Mouse (Mus musculus) heart, embryonic 14.5 days (tissue): ENCODE results near the gene Ifit1. TPM values are rescaled to one million over a fixed set of nuclear protein-coding genes. Genes with fewer than 3 reads are reported as not detected.

Source experiments
- ATAC-seq: fragments of 200-750 bp; cut with Nextera tagmentation; 2 replicates; pipeline ENCODE4 v1.8.0; 2017; ENCODE audit warnings: low read depth, moderate TSS enrichment; ENCODE audit not compliant: insufficient number of reproducible peaks, insufficient read depth, low FRiP score
- H3K27ac ChIP-seq, 2 experiments: fragments of 200-500 bp in 1 of 2; fragments of 300-500 bp in 1 of 2; sonication (generic) in 1 of 2; replicated peaks in 1 of 2; 2 replicates each; pipeline ENCODE4 v1.5.1; 2012 to 2014; ENCODE audit warnings: low read depth in 2 of 2, low read length in 2 of 2, control low read depth in 1 of 2, mild to moderate bottlenecking in 1 of 2, mixed read lengths in 1 of 2; ENCODE audit not compliant: control insufficient read depth in 1 of 2, insufficient read depth in 1 of 2
- H3K27me3 ChIP-seq: fragments of 300-500 bp; sonication (generic); 2 replicates; pipeline ENCODE4 v1.6.1; 2014; ENCODE audit warnings: mild to moderate bottlenecking, low read length, control low read depth; ENCODE audit not compliant: control insufficient read depth, insufficient read depth
- H3K36me3 ChIP-seq: fragments of 300-500 bp; sonication (generic); 2 replicates; pipeline ENCODE4 v1.6.1; 2014; ENCODE audit warnings: mild to moderate bottlenecking, control low read depth, low read length, mixed read lengths; ENCODE audit not compliant: control insufficient read depth, insufficient read depth
- H3K4me1 ChIP-seq, 2 experiments: fragments of 200-500 bp in 1 of 2; fragments of 300-500 bp in 1 of 2; sonication (generic) in 1 of 2; 2 replicates each; pipeline ENCODE4 v1.6.1; 2012 to 2014; ENCODE audit warnings: low read length in 2 of 2, control low read depth in 1 of 2, mixed read lengths in 1 of 2; ENCODE audit not compliant: control insufficient read depth in 2 of 2, insufficient read depth in 2 of 2
- H3K4me2 ChIP-seq: fragments of 300-500 bp; sonication (generic); 2 replicates; pipeline ENCODE4 v1.6.1; 2014; ENCODE audit warnings: mild to moderate bottlenecking, low read length
- H3K4me3 ChIP-seq, 2 experiments: fragments of 200-500 bp in 1 of 2; fragments of 300-500 bp in 1 of 2; sonication (generic) in 1 of 2; 2 replicates each; pipeline ENCODE4 v1.5.1; 2012 to 2014; ENCODE audit warnings: low read length in 2 of 2, mild to moderate bottlenecking in 2 of 2, control low read depth in 1 of 2, low read depth in 1 of 2, moderate library complexity in 1 of 2; ENCODE audit not compliant: control insufficient read depth in 1 of 2, insufficient read depth in 1 of 2
- H3K9ac ChIP-seq: fragments of 300-500 bp; sonication (generic); 2 replicates; pipeline ENCODE4 v1.6.1; 2014; ENCODE audit warnings: mild to moderate bottlenecking, low read length
- H3K9me3 ChIP-seq: fragments of 300-500 bp; sonication (generic); 2 replicates; pipeline ENCODE4 v1.6.1; 2016; ENCODE audit warnings: low read length, control low read depth; ENCODE audit not compliant: control insufficient read depth
- WGBS: fragments of 180-500 bp; shearing (Covaris S2); extraction: QIAGEN DNeasy Blood & Tissue Kit; methylation state at CpG from one replicate; pipeline ENCODE4 v1.1.7; 2014; 5-methylcytosine and 5-hydroxymethylcytosine counted together
- polyA plus RNA-seq: library from polyadenylated mRNA; unstranded; fragments of >200 nt; fragmentation: Nextera tagmentation; extraction: Ambion mirVana; gene quantifications from 2 replicates; pipeline ENCODE4 v1.2.1, GENCODE M21; 2014

Ifit1 gene
- polyA plus RNA-seq, 1 experiment from 2014 or later: 0.43 TPM

GRCm38 (mm10) chr19:34656511-34657298 is 16.0 kb downstream of the Ifit1 start:
- H3K4me1 ChIP-seq: peaks cover 0 to 12% of the 10 kb centered on the region in 2 experiments; a peak in 3 of 4 replicates
- no peak overlapping the region for H3K4me3 ChIP-seq
- ATAC-seq: peak; percentile 35; the same call in 1 of the 2 replicates
- no peak overlapping the region for H3K9ac ChIP-seq
- 7% methylated on average over 2 of the region's 2 CpGs for WGBS
- H3K4me2 ChIP-seq: no peak overlapping the region
- no peaks in the 10 kb centered on the region for H3K9me3 ChIP-seq
- no peaks in the 10 kb centered on the region for H3K27me3 ChIP-seq
- H3K36me3 ChIP-seq: no peaks in the 10 kb centered on the region
- no peak overlapping the region for H3K27ac ChIP-seq

- Histone ChIP-seq H3K4me2 (peak overlapping the region; percentile 67), H3K27me3 (no peaks in the 10 kb centered on the region), H3K9ac (peak overlapping the region; percentile 62), H3K27ac (peak overlapping the region; percentile 34 to 68; a peak in 3 of 4 replicates), H3K4me3 (peak overlapping the region; percentile 44 to 50), H3K4me1 (peaks cover 0 to 9% of the 10 kb centered on the region in 2 experiments; a peak in 2 of 4 replicates), H3K9me3 (no peaks in the 10 kb centered on the region), H3K36me3 (no peaks in the 10 kb centered on the region)
- 7% methylated on average over 13 of the region's 13 CpGs for WGBS
- peak; percentile 93 for ATAC-seq
Observed at GRCm38 (mm10) chr19:34662067-34662507, 21.4 kb downstream of the Ifit1 start.

GRCm38 (mm10) chr19:34662740-34663139 is 22.1 kb downstream of the Ifit1 start:
- Histone ChIP-seq H3K4me2 (peak overlapping the region; percentile 67), H3K4me1 (peaks cover 0 to 8% of the 10 kb centered on the region in 2 experiments; a peak in 2 of 4 replicates), H3K36me3 (no peaks in the 10 kb centered on the region), H3K9ac (peak overlapping the region; percentile 62), H3K27ac (peak overlapping the region in 1 of 2 experiments; percentile 68; a peak in 2 of 4 replicates), H3K9me3 (no peaks in the 10 kb centered on the region), H3K27me3 (no peaks in the 10 kb centered on the region), H3K4me3 (no peak overlapping the region)
- no peak for ATAC-seq
- WGBS: 34% methylated on average over 5 of the region's 5 CpGs

DNA sequence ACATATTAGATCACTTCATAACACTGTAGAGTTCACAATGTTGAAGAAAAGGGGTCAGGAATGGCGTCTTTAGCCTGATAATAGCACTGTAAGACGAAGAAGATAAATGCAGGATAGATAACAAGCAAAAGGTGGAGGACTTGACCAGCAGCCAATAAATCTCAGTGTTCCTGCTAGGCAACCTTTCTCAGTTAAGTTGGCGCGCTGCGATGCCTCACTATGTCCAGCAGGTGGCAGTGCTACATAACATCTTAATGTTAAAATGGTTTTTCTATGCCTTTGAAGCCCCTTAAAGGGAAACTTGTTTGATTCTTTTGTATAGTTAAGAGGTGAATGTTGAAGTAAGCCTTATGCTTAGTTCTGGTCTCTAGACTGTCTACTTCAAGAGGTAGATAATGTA is 25.5 kb downstream of the Ifit1 start:
- Histone ChIP-seq H3K36me3 (no peaks in the 10 kb centered on the region), H3K27ac (no peak overlapping the region), H3K4me3 (no peak overlapping the region), H3K9ac (no peak overlapping the region), H3K4me2 (no peak overlapping the region), H3K9me3 (no peaks in the 10 kb centered on the region), H3K4me1 (peaks cover 0 to 8% of the 10 kb centered on the region in 2 experiments; a peak in 2 of 4 replicates), H3K27me3 (no peaks in the 10 kb centered on the region)
- no peak for ATAC-seq
- 2% methylated on average over 5 of the region's 5 CpGs for WGBS

DNA sequence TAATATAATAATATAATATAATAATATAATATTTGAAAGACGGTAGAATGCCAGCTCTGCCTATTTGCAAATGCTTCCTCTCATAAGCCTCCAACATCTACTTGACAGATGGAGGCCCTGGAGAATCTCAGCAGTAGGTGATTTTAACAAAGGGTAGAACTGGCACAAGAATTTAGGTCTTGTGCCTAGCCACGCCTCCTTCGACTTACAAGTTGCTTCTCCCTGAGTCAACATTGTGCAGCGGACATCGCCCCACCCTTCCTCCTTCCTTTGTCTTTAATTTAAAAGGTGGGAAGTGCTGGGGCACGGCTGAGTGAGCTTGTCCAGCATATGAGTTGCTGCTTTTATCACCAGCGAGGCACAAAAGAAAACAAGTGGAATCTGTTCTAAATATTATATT is 32.8 kb downstream of the Ifit1 start:
- 69% methylated on average over 7 of the region's 7 CpGs for WGBS
- Histone ChIP-seq H3K27ac (no peak overlapping the region), H3K4me3 (no peak overlapping the region), H3K9me3 (no peaks in the 10 kb centered on the region), H3K9ac (no peak overlapping the region), H3K36me3 (no peaks in the 10 kb centered on the region), H3K4me1 (peaks cover 3 to 6% of the 10 kb centered on the region in 2 experiments), H3K27me3 (no peaks in the 10 kb centered on the region), H3K4me2 (no peak overlapping the region)
- ATAC-seq: no peak

DNA sequence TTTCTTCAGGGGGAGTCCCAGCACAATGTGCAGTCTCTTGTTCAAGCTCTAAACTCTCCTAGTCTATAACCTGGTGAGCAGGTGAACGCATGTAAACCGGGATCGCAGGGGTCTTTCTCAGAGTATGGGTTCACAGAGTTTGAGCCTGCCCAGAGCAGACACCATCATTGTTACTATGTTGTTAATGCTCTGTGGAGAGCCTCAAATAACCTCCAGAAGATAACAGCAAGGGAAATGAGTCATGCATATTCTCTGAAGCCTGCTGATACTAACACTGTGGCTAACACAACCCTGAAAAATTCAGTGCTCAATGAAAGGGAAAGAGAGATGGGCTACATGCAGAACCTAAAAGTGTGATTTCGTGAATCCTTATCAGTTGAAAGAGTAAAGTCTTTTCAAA is 37.8 kb downstream of the Ifit1 start:
- no peaks in the 10 kb centered on the region for H3K9me3 ChIP-seq
- no peak overlapping the region for H3K27ac ChIP-seq
- no peak overlapping the region for H3K4me2 ChIP-seq
- peaks cover 3 to 8% of the 10 kb centered on the region in 2 experiments for H3K4me1 ChIP-seq
- WGBS: 33% methylated on average over 4 of the region's 4 CpGs
- no peaks in the 10 kb centered on the region for H3K36me3 ChIP-seq
- H3K4me3 ChIP-seq: no peak overlapping the region
- no peak for ATAC-seq
- no peaks in the 10 kb centered on the region for H3K27me3 ChIP-seq
- H3K9ac ChIP-seq: no peak overlapping the region

DNA sequence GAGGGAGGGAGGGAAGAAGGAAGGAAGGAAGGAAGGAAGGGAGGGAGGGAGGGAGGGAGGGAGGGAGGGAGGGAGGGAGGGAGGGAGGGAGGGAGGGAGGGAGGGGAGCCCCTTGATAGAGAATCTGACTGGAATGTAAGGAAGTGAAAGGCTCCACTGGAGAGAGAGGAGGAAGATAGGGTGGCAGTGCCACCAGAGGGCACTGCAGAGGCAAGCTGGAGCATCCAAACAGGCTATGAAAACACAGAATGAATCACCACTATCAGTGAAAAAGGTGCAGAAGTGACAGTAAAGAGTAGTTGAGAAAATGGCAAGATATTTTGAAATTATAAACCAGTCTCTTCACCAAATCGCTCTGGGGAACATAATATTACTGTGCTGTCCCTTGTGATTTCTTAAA is 44.2 kb downstream of the Ifit1 start:
- Histone ChIP-seq H3K9me3 (no peaks in the 10 kb centered on the region), H3K36me3 (no peaks in the 10 kb centered on the region), H3K9ac (no peak overlapping the region), H3K27ac (no peak overlapping the region), H3K4me3 (no peak overlapping the region), H3K4me2 (no peak overlapping the region), H3K27me3 (no peaks in the 10 kb centered on the region), H3K4me1 (no peaks in the 10 kb centered on the region)
- ATAC-seq: no peak
- 42% methylated on average over 1 of the region's 1 CpGs for WGBS
